Mouse (Mus musculus) ES-E14 (cell line): Measurements from ENCODE around the gene Chrna1.

Experiments
- CHD2 ChIP-seq: IDR thresholded peaks from 2 replicates; pipeline ENCODE4 v1.6.1; 2014; ENCODE audit warnings: mild to moderate bottlenecking, low read depth, low read length, inconsistent platforms
- HCFC1 ChIP-seq: IDR thresholded peaks from 2 replicates; pipeline ENCODE4 v1.6.1; 2012; ENCODE audit warnings: low read length, inconsistent platforms, borderline replicate concordance; ENCODE audit not compliant: insufficient read depth
- MAFK ChIP-seq: IDR thresholded peaks from 2 replicates; pipeline ENCODE4 v1.6.1; 2014; ENCODE audit warnings: mild to moderate bottlenecking, low read depth, low read length, inconsistent platforms; ENCODE audit not compliant: insufficient read depth
- ZC3H11A ChIP-seq: IDR thresholded peaks from 2 replicates; pipeline ENCODE4 v1.6.1; 2012; ENCODE audit warnings: low read depth, mild to moderate bottlenecking, inconsistent platforms, low read length, borderline replicate concordance
- ZNF384 ChIP-seq: IDR thresholded peaks from 2 replicates; pipeline ENCODE4 v1.6.1; 2012; ENCODE audit warnings: low read depth, low read length, inconsistent platforms

GRCm38 (mm10) chr2:73616434-73617057 is 36.4 kb upstream of the Chrna1 start:
- TF ChIP-seq CHD2: no peak
- TF ChIP-seq HCFC1: no peak
- TF ChIP-seq ZC3H11A: no peak
- TF ChIP-seq ZNF384: no peak
- TF ChIP-seq MAFK: no peak
